Mouse (Mus musculus) adrenal gland, adult 8-10 months (tissue): ENCODE measurements at regions not wholly inside any gene's neighbourhood (a gene's known extent, or its start where the extent isn't known, plus 50 kb on each side); places are given as distances from the start of the nearest gene placed in this dataset.

ENCODE experiments used
- DNase-seq: peaks from one replicate; pipeline ENCODE4 v3.0.0; 2022

DNA sequence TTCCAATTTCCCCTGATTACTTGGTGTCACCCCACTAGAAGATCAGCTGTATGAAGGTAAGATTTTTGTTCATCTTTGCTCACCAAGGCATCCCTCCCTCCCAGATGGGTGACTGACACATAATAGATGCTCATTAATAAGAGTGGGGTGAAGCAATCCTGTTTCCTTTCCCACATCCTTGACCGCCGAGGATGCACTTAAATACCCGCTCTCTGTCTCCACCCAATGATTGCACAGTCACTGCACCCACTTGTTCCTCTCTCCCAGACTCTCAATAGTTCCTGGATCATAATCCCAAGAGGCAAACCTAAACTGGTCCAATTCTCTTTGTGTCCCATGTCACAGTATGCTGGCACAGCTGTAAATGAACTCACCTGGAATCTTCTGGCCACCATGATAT is 86.4 kb upstream of the Ccn6 start:
- no peak for DNase-seq

DNA sequence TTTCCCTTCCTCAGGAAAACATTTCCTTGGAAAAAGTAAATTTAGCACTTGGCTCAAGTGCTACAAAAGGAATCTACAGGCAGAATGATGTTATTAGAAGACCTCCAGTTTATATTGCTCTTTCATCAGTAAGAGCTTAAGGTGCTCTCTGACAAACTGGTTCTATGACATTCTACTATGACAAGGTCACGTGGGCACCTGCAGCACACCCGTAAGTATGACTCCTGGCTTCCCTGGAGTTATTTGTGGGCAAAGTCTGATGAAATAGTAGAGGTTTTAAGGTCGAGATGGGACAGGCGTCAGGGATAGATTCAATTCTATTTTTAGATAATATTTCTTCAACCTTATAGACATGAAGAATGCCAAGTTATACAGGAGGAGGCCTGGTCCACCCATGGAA is 84.9 kb upstream of the Ccn6 start:
- DNase-seq: no peak

DNA sequence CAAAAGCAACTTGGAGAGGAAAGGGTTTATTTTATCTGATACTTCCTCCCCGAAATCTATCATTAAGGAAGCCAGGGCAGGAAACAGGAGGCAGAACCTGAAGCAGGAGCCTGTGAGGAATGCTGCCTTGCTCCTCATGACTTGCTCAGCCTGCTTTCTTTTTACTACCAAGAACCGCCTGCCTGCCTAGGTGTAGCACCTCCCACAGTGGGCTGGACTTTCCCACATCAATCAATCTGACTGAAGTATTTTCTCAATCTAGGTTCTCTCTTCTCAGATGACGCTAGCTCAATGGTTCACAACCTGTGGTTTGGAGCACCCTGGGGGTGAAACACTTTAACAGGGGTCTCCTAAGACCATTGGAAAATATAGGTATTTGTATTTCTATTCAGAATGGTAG is 83.4 kb upstream of the Ccn6 start:
- DNase-seq: no peak

DNA sequence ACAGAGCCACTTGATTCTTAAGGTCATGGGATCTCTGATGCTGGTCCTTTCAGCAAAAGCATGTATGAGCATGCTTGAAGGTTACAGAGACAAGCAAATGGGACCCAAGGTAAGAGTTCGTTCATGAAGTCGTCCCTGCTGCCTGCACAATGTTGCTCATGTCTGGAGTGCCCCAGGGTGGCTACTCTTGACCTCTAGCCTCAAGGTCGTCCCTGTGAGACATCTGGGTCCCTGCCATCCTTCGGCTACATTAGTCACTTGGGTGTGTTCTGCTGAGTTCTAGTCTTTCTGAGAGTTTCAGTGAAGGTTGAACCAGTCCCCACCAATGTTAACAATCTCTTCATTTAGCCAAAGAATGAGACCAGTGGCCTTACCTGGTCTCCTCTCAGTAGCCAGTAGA is 81.5 kb upstream of the Ccn6 start:
- DNase-seq: peak; percentile 77

GRCm38 (mm10) chr10:39244061-39244460 is 80.5 kb upstream of the Ccn6 start:
- DNase-seq: no peak

- DNase-seq: no peak
Observed at GRCm38 (mm10) chr10:39242398-39242797, 78.8 kb upstream of the Ccn6 start.

DNA sequence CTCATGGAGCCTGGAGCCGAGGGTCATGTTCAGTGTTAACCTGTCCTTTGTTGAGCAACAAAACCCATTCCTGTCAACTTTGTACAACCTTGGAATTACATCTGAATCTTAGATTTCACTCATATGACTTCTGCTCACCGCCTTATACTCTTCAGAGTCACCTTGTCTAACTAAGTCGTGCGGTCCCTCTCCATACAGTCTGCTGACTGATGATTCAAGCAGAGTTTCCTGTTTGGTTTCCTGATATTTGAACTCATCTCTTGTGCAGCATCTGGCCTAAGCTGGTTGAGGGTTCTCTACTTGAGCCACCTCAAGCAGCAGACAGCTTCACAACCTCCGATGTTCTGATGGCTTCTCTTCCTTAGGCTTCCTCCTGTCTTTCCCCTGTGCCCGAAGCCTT is 78.3 kb upstream of the Ccn6 start:
- DNase-seq: no peak

DNA sequence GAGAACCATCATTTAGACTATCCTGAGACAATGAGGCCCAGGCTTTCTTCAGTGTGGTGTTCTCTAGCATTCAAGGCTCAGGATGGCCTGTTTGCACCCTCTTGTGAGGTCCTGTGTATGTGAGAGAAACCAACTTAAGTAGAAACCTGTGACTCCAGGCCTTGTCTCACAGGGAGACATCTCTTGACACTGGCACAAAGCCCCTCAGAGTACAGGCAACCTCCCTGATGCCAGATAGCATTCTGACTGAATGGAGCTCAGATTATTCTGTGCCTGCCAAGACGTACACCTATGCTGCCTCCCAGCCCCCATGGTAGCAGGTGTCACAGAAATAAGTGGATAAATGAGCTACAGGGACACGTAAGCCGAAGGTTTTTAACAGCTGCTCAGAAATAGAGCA is 77.9 kb upstream of the Ccn6 start:
- DNase-seq: no peak

DNA sequence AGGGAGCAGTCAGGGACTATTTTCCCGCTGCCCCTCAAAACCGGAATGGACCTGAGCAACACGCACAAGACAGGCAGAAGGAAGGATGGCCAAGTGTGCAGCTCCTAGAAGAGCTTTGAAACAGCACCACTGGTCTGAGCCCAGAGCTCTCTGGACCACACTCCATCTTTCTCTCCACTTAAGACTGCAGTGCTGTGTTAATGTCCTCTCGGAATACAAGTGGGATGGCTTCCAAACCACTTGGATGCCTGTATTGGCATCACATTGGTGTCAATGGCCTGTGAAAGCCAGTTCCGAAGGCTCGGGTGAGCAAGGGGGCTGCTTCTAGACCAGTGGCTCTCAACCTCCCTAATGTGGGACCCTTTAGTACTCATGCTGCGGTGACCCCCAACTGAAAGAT is 77.4 kb upstream of the Ccn6 start:
- DNase-seq: no peak

- DNase-seq: no peak
Observed at GRCm38 (mm10) chr10:39240178-39240791, 76.7 kb upstream of the Ccn6 start.

GRCm38 (mm10) chr10:39239498-39240177 is 76.0 kb upstream of the Ccn6 start:
- DNase-seq: peak; percentile 43

DNA sequence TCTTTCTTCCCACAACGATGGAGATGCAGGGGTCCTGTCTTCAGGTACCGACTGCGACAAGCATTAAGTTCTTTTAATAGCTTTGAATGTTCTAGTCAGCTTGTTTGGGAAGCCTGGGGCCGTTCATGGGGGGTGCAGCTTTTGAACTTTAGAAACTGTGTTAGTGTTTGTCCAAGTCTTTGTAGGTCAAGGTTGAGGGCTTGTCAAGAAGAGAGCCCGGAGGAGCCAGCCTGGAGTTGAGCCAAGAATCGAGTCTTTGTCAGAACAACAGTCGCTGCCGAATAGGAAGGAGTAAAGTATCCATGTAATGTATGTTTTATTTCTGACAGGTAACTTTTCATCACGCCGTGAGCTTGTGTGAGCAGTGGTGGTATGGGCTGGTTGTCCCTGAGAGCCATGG is 75.0 kb upstream of the Ccn6 start:
- peak; percentile 67 for DNase-seq

GRCm38 (mm10) chr10:39237549-39237948 is 74.0 kb upstream of the Ccn6 start:
- no peak for DNase-seq

GRCm38 (mm10) chr10:39233926-39234450 is 70.4 kb upstream of the Ccn6 start:
- DNase-seq: no peak

GRCm38 (mm10) chr10:39233191-39233590 is 69.6 kb upstream of the Ccn6 start:
- no peak for DNase-seq

DNA sequence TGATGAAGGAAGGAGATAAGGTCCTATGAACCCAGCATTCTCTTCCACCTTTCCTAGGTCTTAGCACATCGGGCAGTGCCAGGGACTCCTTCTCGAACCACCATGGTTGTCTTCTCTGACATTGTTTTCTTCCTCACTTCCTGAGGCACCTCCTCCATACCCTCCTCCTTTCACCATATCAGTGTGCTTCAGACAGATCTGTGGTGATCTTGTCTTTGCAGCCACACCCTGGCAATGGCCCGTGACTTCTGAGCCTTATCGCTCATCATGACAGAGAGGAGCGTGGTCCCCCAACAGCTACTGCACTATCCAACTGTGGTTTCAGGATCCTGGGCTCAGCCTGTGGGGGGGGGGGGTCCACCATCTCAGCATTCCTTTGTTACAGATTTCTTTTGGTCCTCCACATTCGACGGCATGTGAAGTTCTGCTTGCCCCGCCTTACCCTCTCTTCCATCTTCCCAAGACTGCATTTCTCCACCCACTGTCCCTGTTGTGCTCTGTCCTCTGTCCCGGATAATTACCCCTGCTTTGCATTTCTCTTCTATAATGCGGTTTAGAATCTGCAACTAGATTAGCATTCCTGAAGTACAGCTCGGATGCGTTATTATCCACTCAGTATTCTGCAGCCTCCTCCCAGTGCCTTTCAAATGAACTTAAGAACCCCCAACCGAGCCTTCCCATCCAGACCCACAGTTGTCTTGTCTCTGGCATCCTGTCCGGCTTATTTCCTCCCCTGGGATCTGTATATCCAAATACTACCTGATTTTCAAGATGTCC is 67.2 kb upstream of the Ccn6 start:
- DNase-seq: no peak

DNA sequence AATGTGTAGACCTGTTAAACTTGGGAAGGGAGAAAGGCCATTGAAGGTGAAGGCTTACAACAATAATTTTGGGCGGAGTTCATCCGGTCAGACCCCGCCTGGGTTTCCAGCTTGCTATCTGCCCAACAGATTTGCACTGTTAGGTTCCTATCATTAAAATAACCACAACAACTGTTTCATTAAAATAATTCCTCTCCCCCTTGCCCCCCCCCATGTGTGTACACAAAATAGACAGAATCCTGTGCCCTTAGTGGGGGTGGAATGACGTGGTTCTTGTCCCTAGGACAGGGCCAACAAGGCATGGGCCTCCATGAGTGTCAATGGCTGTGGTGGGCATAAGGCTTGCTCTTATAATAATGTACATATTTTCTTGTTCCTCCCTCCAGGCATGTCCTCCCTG is 65.6 kb upstream of the Ccn6 start:
- DNase-seq: no peak

DNA sequence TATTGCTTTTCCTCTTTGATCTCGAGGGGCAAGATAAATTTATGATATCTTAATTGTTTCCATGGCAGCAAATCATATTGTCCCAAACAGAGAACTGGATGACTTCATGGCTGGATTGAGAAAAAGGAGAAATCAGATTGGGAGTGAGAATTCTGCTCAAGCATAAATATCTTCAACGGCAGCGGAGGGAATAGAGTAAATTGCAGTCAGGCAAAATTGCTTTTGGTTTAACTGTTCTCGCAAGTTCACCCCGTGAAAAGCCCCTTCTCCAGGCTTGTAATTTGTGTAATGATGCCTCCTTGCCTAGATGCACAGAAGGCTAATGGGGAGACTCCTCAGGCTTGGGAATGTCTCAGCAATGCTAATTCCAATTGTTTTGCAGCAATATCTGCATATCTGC is 64.4 kb upstream of the Ccn6 start:
- DNase-seq: no peak

DNA sequence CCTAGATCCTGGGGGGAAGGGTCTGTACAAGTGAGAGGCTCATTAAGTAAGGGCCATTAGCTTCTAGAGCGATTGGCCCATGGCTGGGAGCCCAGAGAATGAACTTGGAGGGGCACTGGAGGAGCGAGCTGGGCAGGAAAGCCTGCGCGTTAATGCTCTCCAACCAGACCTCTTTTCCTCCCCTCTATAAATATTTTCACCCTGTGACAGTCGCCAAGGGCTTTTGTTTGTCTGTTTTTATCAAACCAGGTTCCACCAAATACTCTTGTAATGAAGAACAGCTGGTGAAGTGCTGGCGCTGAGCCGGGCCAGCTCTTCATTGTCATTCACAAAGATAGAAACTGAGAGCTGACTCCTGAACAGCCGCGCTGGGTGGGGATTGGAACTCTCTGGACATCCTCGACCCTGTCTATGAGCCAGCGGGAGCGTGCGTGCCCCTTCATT is 63.9 kb upstream of the Ccn6 start:
- no peak for DNase-seq

DNA sequence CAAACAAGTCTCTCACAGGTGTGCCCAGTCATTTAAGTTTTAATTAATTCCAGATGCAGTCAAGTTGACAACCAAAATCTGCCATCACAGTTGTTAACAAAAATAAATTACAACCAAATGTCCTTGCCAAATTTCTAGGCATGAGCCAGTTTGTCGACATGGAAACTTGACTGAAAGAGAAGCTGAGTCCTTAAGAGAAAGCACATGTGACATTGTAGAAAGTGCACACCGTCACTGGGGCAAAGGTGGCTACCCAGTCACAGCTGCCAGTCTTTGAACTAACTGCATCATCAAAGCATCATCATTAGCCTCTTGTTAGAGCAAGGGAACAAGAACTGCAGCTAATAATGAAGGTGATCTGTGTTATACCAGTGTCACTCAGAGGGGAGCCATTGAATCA is 62.9 kb upstream of the Ccn6 start:
- DNase-seq: no peak

- DNase-seq: no peak
Observed at GRCm38 (mm10) chr10:39224449-39225094, 61.0 kb upstream of the Ccn6 start.

DNA sequence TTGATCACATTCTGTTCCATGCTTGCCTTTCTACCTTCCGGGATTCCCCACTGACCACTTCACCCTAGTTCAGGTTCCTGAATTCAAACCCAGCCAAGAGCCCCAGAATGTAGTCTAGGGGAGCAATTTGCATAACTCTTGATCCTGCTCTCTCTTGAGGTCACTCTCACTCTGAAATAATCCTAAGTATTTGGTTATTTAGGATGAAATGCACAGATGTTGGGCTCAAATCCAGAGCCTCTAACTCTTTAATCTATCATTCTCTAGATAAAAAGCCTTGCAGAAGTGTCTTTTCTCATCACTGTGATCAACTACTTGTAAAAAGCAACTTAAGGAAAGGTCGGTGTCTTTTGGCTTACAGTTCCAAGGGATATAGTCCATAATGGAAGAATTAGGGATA is 57.4 kb upstream of the Ccn6 start:
- no peak for DNase-seq

DNA sequence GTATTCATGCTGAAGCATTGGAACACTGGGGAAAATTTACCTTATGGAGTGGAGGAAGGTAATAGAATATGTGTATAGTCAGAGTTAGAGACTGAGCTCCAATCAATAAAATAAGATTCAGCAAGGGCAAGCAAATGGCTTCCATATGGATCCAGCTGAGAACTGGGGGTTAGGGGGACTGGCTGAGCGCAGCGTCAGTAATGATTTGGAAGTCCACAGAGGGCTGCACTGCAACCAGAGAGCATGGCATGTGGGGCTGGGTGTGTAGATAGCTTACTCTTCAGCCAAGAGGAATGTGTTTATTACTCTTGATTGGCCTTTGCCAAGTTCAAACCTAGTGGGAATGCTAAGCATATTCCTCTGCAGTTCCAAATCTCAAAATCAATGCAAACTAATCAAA is 55.8 kb upstream of the Ccn6 start:
- DNase-seq: no peak
